Mouse (Mus musculus) megakaryocyte, embryonic 14.5 days (primary cell): ENCODE data around the gene Dapk2. TPM values are rescaled to one million over a fixed set of nuclear protein-coding genes. Genes with fewer than 3 reads are reported as not detected.

Experiments used
- H3K27me3 ChIP-seq: replicated peaks from 2 replicates; pipeline ENCODE3; 2012; ENCODE audit warnings: inconsistent platforms
- H3K36me3 ChIP-seq: replicated peaks from 2 replicates; pipeline ENCODE3; 2012; ENCODE audit warnings: low read length, inconsistent platforms, mixed read lengths
- H3K4me1 ChIP-seq: 2 replicates; pipeline ENCODE4 v1.6.1; 2012; ENCODE audit warnings: inconsistent platforms
- H3K4me3 ChIP-seq: replicated peaks from 2 replicates; pipeline ENCODE3; 2012; ENCODE audit warnings: moderate library complexity, mild to moderate bottlenecking, inconsistent platforms
- H3K9me3 ChIP-seq: 2 replicates; pipeline ENCODE4 v1.6.1; 2012; ENCODE audit warnings: inconsistent platforms
- FLI1 ChIP-seq: IDR thresholded peaks from 2 replicates; pipeline ENCODE4 v1.6.1; 2012; ENCODE audit warnings: low read length, inconsistent platforms, mixed read lengths
- GATA1 ChIP-seq: IDR thresholded peaks from 3 replicates; pipeline ENCODE4 v1.6.1; 2012; ENCODE audit warnings: mixed read lengths, low read length, inconsistent platforms, borderline replicate concordance
- polyA plus RNA-seq: library from polyadenylated mRNA; stranded (reverse); fragments of >175 nt; gene quantifications from 2 replicates; pipeline ENCODE4 v1.2.3, GENCODE M21; 2012; ENCODE audit warnings: low replicate concordance; ENCODE audit not compliant: insufficient read depth

Gene Dapk2
- polyA plus RNA-seq, result 0.96 and 1.2 TPM in 2 replicates

DNA sequence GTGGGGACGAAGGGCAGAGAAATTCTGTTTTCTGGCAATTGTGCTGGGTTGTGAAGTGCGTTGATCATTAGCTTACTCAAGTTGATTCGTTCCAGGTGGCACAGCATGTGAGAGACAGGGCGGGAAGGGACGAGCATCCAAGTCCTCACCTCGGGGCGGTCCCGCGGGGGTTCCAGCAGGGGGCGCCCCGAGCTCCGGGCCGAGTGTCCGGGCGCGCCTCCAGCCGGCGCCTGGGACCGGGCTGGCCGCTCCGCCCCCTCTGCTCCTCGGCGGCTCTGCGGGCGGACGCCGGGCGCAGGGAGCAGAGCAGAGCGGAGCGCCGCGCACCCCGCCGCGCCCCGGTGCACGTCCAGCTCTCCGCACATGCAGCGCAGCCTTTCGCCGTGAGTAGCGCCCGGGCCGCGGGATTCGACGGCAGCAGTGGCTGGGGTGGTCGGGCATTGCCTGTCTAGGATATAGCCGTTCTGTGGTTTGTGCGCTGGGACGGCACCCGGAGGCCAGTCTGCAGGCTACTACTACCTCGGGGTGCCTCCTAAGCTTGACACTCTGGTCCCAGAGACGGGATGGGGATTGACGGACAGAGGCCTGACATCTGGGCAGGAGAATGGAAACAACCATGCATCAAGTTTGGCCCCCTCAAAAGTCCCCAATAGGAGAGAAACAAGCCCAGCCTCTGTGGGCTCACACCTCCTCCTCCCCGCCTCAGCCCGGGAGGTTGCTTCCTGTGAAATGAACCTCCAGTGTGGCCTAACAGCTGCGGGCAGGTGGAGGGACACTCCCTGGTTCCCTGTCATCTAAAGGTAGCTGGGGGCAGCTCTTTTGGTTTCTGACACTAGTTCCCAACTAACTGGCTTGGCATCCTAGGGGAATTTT is at the start of gene Dapk2:
Gene Dapk2, plus strand, starts transcription at position 266 of the 873 bp plus-strand sequence.
- H3K4me1 ChIP-seq, result peaks cover 51% of the 10 kb centered on the region
- H3K9me3 ChIP-seq, result peaks cover 21% of the 10 kb centered on the region
- H3K4me3 ChIP-seq, result peak within 1 kb of the TSS; percentile 92

DNA sequence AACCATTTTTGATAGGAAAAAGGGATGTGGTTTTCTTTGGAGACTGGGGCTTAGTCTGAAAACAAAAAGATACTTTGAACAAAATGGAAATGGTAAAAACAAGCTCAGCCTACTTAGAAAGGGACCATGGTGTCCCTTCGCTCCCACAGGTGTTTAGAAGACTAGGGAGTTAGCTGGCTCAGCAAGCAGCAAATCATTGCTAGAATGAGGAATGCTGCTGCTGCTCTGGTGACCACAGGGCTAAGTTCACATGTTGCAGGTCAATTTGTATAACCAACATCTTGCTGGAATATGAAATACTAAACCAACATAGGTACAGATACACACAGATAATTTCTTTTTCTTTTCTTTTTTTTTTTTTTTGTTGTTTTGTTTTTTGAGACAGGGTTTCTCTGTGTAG is 48.4 kb upstream of the Dapk2 start:
- TF ChIP-seq GATA1 (no peak), FLI1 (no peak)
- peaks cover 83% of the 10 kb centered on the region for H3K36me3 ChIP-seq
- H3K27me3 ChIP-seq, result no peaks in the 10 kb centered on the region
- H3K4me1 ChIP-seq, result peaks cover 47% of the 10 kb centered on the region
- no peaks in the 10 kb centered on the region for H3K9me3 ChIP-seq
- H3K4me3 ChIP-seq, result no peak overlapping the region

More for the DNA sequence above, at the start of gene Dapk2:
- H3K27me3 ChIP-seq, result peaks cover 66% of the 10 kb centered on the region
- TF ChIP-seq FLI1, result no peak
- no peak for TF ChIP-seq GATA1
- H3K36me3 ChIP-seq, result no peaks in the 10 kb centered on the region

DNA sequence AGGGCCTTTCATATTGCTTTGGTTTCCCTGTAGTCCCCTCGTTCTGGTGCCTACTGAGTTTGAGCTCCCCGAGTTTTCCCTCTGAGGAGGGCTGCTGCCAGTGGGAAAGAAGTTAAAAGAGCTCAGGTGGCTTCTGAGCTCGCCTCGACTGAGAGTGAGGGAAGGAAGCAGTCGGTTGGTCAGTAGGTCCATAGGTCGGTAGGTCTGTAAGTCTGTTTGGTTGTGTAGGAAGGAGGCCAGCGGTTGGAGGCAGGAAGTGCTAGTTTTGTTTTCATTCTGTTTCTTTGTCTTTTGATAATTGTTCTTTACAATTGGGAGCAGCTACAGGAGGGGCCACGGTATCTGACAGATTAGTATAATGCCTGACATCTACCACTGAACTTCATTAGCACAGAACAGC is 47.9 kb upstream of the Dapk2 start:
- Histone ChIP-seq H3K36me3 (peaks cover 83% of the 10 kb centered on the region), H3K4me3 (no peak overlapping the region), H3K9me3 (no peaks in the 10 kb centered on the region), H3K27me3 (no peaks in the 10 kb centered on the region), H3K4me1 (peaks cover 47% of the 10 kb centered on the region)
- TF ChIP-seq GATA1 (no peak), FLI1 (no peak)

DNA sequence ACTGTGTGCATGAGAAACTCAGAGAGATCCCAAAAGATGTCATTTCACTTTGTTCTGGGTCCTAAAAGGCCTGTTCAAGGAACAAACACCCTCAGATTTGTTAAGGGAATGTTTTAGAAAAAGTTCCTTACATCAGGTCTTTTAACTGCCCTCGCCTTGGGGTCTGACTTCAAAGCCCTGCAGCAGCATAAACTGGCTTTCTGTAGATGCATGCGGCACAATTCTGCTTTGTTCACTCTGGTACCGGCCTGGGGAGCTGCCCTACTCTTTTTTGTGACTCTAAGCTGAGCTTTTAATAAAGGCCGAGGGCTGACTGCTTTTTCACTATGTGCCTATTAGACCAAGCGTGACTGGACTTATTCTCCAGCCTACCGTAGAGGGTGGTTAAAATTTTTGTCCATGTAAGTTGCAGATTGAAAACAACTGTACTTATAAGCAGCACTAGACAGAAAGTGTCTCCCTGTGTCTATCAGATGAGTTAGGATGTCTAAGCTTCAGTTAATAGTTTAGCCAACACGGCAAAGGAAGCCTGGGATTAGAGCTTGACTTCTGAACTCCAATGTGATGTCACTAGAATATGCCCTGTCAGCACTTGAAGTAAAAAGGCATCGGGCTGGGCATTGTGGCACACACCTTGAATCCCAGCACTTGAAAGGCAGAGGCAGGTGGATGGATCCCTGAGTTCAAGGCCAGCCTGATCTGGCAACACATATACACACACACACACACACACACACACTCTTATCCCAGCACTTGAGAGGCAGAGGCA is 47.2 kb upstream of the Dapk2 start:
- Histone ChIP-seq H3K36me3 (peaks cover 78% of the 10 kb centered on the region), H3K4me1 (peaks cover 42% of the 10 kb centered on the region), H3K27me3 (no peaks in the 10 kb centered on the region), H3K9me3 (no peaks in the 10 kb centered on the region), H3K4me3 (no peak overlapping the region)
- TF ChIP-seq GATA1, result no peak
- no peak for TF ChIP-seq FLI1

DNA sequence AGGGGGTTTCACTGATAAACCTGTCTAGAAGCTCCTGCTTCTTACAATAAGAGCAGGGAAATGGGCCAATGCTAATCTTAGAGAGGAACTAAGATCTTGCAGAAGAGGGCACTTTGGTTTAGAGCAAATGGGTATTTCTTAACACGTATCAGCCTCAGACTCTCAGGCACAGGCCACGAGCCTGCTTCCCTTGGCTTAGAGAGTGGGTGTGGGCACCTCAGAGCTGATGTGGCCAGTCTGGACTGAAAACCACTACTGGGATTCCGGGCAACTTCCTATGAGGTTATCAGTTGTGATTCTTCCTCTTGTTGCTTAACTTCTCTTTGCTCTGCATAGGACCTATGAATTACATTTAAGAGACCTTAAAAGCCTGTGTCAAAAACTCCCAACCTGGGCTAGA is 43.7 kb upstream of the Dapk2 start:
- Histone ChIP-seq H3K27me3 (no peaks in the 10 kb centered on the region), H3K4me3 (no peak overlapping the region), H3K4me1 (peaks cover 45% of the 10 kb centered on the region), H3K9me3 (no peaks in the 10 kb centered on the region), H3K36me3 (peaks cover 66% of the 10 kb centered on the region)
- TF ChIP-seq FLI1 (no peak), GATA1 (no peak)

DNA sequence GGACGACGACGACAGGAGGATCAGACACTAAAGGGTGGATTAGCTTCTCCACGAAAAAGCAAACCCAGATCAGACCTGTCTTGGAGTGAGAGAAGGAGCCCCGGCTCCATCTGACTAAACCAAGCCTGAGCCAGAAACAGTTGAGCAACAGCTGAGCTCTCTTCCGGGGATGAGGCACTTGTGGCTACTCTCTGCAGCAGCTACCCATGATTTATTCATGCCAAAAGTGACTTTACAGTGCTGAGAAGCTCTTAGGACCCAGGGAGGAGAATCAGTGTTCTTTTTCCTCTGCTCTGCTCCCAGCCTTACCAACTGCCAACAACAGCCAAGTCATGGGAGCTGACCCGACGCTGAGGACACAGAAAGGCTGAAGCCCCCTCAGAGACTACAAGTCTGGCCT is 41.1 kb upstream of the Dapk2 start:
- H3K4me3 ChIP-seq, result no peak overlapping the region
- no peaks in the 10 kb centered on the region for H3K27me3 ChIP-seq
- no peak for TF ChIP-seq GATA1
- TF ChIP-seq FLI1, result no peak
- H3K4me1 ChIP-seq, result peaks cover 53% of the 10 kb centered on the region
- H3K9me3 ChIP-seq, result no peaks in the 10 kb centered on the region
- peaks cover 60% of the 10 kb centered on the region for H3K36me3 ChIP-seq

DNA sequence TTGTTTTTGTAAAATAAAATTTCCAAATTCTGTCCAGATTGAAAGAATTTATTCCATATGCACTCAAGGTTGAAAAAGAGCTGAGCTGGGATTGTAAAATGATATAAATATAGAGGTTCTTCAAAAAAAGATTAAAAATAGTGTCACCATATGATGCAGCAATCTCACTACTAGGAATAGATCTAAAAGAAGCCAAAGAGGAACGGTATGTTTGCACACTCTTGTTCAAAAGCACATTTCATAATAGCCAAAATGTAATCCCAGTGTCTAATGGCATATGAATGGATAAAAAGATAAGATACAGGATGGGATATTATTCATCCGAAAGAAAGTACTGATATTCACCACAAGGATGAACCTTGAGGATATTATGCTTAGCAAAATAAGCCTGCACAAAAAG is 38.5 kb upstream of the Dapk2 start:
- TF ChIP-seq GATA1 (no peak), FLI1 (no peak)
- H3K4me3 ChIP-seq, result no peak overlapping the region
- no peaks in the 10 kb centered on the region for H3K9me3 ChIP-seq
- H3K36me3 ChIP-seq, result peaks cover 49% of the 10 kb centered on the region
- peaks cover 67% of the 10 kb centered on the region for H3K4me1 ChIP-seq
- H3K27me3 ChIP-seq, result no peaks in the 10 kb centered on the region

DNA sequence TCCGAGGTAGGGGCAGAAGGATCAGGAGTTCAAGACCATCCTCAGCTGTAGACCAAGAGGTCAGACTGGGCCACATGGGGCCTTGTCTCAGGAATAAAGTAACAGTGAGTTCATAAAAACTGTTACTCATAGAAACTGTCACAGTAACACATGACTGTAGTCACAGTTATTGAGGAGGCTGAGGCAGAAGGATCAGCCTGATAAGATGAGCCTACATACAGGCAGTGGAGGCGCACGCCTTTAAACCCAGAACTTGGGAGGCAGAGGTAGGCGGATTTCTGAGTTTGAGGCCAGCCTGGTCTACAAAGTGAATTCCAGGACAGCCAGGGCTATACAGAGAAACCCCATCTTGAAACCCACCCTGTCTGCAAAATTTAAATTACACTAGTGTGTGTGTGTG is 37.9 kb upstream of the Dapk2 start:
- TF ChIP-seq GATA1, result no peak
- TF ChIP-seq FLI1, result no peak
- H3K9me3 ChIP-seq, result no peaks in the 10 kb centered on the region
- H3K4me1 ChIP-seq, result peaks cover 64% of the 10 kb centered on the region

DNA sequence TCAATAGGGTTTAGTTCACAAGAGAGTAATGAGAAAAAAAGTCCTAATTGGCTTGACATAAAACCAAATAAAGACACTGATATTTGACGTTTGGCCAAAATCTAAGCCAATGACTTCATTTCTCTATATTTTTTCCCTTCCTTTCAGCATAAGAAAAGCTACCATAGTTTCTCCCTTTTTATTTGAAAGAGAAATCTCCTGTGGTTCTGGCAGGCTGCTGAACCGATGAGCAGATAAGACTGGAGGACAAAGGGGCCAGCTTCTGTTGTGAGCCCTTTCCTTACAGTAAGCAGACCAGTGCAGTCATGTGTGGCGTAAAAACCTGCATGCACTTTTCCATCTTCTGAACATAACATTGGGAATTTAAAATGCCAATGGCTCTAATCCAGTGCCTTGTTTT is 37.1 kb upstream of the Dapk2 start:
- H3K4me3 ChIP-seq, result no peak overlapping the region
- no peaks in the 10 kb centered on the region for H3K9me3 ChIP-seq
- H3K4me1 ChIP-seq, result peaks cover 70% of the 10 kb centered on the region
- TF ChIP-seq FLI1 (no peak), GATA1 (no peak)
- H3K27me3 ChIP-seq, result no peaks in the 10 kb centered on the region
- peaks cover 40% of the 10 kb centered on the region for H3K36me3 ChIP-seq

More for the DNA sequence above, 37.9 kb upstream of the Dapk2 start:
- Histone ChIP-seq H3K36me3 (peaks cover 43% of the 10 kb centered on the region), H3K4me3 (no peak overlapping the region), H3K27me3 (no peaks in the 10 kb centered on the region)

DNA sequence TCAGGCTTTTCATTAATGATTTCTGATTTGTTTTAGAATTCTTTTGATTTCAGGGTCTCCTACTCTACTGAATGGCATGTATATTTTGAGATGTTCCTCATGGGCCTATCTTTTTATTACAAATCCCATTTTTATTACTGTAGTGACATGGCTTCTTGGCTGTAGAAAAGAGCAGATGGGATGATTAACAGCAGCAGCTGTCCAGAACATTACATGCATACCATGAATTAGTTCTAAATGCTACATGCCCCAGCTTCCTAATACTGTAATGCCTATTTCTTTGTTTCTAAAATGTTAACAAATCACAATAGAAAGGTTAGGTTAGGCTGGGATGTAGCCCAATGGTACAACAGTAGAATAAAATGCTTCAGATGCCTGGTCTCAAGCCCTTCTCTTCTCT is 36.6 kb upstream of the Dapk2 start:
- peaks cover 37% of the 10 kb centered on the region for H3K36me3 ChIP-seq
- H3K4me1 ChIP-seq, result peaks cover 70% of the 10 kb centered on the region
- TF ChIP-seq FLI1, result no peak
- no peak for TF ChIP-seq GATA1

More for the DNA sequence above, 36.6 kb upstream of the Dapk2 start:
- no peak overlapping the region for H3K4me3 ChIP-seq
- no peaks in the 10 kb centered on the region for H3K27me3 ChIP-seq
- no peaks in the 10 kb centered on the region for H3K9me3 ChIP-seq
